Mouse (Mus musculus) hindbrain, embryonic 12.5 days (tissue): Measurements from ENCODE around the gene Lcn9. TPM values are rescaled to one million over a fixed set of nuclear protein-coding genes. Genes with fewer than 3 reads are reported as not detected.
"Not testable (repeated sequence)": the region's sequence is repeated elsewhere in the genome, so short reads cannot be mapped to it uniquely, and the experiment has no call there.

ENCODE experiments used
- ATAC-seq: fragments of 200-750 bp; cut with Nextera tagmentation; 2 replicates; pipeline ENCODE4 v1.8.0; 2017; ENCODE audit warnings: moderate TSS enrichment; ENCODE audit not compliant: low FRiP score
- H3K27ac ChIP-seq: fragments of 300-500 bp; sonication (generic); 2 replicates; pipeline ENCODE4 v1.5.1; 2016; ENCODE audit warnings: mild to moderate bottlenecking
- H3K27me3 ChIP-seq: fragments of 300-500 bp; sonication (generic); 2 replicates; pipeline ENCODE4 v1.6.1; 2016; ENCODE audit warnings: mild to moderate bottlenecking
- H3K36me3 ChIP-seq: fragments of 300-500 bp; sonication (generic); 2 replicates; pipeline ENCODE4 v1.6.1; 2016; ENCODE audit warnings: mild to moderate bottlenecking
- H3K4me1 ChIP-seq: fragments of 300-500 bp; sonication (generic); 2 replicates; pipeline ENCODE4 v1.6.1; 2016
- H3K4me2 ChIP-seq: fragments of 300-500 bp; sonication (generic); replicated peaks from 2 replicates; pipeline ENCODE4 v1.6.1; 2016; ENCODE audit warnings: mild to moderate bottlenecking
- H3K4me3 ChIP-seq: fragments of 300-500 bp; sonication (generic); 2 replicates; pipeline ENCODE4 v1.5.1; 2016; ENCODE audit warnings: mild to moderate bottlenecking
- H3K9ac ChIP-seq: fragments of 300-500 bp; sonication (generic); 2 replicates; pipeline ENCODE4 v1.6.1; 2016; ENCODE audit warnings: mild to moderate bottlenecking, moderate library complexity
- H3K9me3 ChIP-seq: fragments of 300-500 bp; sonication (generic); replicated peaks from 2 replicates; pipeline ENCODE4 v1.6.1; 2016; ENCODE audit warnings: mild to moderate bottlenecking
- WGBS: fragments of 180-500 bp; shearing (Covaris S2); methylation state at CpG from one replicate; pipeline ENCODE4 v1.1.7; 2016; 5-methylcytosine and 5-hydroxymethylcytosine counted together
- polyA plus RNA-seq: library from polyadenylated mRNA; unstranded; fragments of >200 nt; fragmentation: Nextera tagmentation; extraction: Ambion mirVana; gene quantifications from 2 replicates; pipeline ENCODE4 v1.2.1, GENCODE M21; 2016

Lcn9 gene
- polyA plus RNA-seq, 1 experiment from 2014 or later = not detected

DNA sequence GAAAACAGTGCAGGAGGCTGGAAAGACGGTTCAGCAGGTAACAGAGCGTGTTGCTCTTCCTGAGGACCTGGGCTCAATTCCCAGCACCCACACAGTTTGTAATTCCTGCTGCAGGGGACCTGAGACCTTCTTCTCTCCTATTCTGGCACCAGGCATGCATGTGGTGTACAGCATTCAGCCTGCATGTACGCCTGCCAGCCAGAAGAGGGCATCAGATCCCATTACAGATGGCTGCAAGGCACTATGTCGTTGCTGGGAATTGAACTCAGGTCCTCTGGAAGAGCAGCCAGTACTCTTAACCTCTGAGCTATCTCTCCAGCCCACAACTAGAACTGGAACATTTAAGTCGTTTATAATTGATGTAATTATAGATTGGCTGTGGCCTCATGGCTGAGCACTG is 9.6 kb upstream of the Lcn9 start:
- H3K9ac ChIP-seq = no peak overlapping the region
- 80% methylated on average over 5 of the region's 5 CpGs for WGBS
- no peaks in the 10 kb centered on the region for H3K27me3 ChIP-seq
- H3K27ac ChIP-seq = no peak overlapping the region
- no peak for ATAC-seq
- no peaks in the 10 kb centered on the region for H3K36me3 ChIP-seq
- H3K4me3 ChIP-seq = no peak overlapping the region
- no peaks in the 10 kb centered on the region for H3K9me3 ChIP-seq
- no peaks in the 10 kb centered on the region for H3K4me1 ChIP-seq
- no peak overlapping the region for H3K4me2 ChIP-seq

- 70% methylated on average over 1 of the region's 1 CpGs for WGBS
- ATAC-seq, H3K27ac ChIP-seq, H3K36me3 ChIP-seq, H3K27me3 ChIP-seq, H3K4me2 ChIP-seq, H3K9ac ChIP-seq, H3K4me3 ChIP-seq, H3K9me3 ChIP-seq, H3K4me1 ChIP-seq: not testable (repeated sequence)
Observed at GRCm38 (mm10) chr2:25815748-25816147, 7.2 kb upstream of the Lcn9 start, which contains the start of gene Glt6d1. TSS of gene Glt6d1 (minus strand) at chr2:25815848.

DNA sequence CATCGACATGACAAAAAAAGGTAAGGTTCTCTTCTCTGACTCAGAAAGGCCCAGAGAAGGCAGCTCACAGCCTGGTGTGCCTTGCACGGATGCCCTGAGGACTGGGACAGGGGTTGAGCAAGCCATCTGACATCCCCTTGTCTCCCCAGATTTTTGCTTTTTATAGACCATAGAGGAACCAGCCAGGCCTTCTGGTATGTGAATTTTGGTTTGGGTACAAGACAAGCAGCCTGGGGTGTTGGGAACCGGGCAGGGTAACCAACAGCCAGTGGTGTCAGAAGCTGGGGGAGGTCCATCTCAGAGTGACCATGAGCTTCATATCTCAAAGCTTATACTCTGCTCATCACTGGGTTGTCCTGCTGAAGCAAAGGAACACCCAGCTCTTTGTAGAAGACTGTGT is 1.8 kb downstream of the Lcn9 start:
- H3K9ac ChIP-seq = no peak overlapping the region
- 84% methylated on average over 3 of the region's 3 CpGs for WGBS
- H3K4me1 ChIP-seq = no peaks in the 10 kb centered on the region
- no peaks in the 10 kb centered on the region for H3K36me3 ChIP-seq
- no peak for ATAC-seq
- no peak overlapping the region for H3K4me2 ChIP-seq
- H3K4me3 ChIP-seq = no peak overlapping the region
- H3K27me3 ChIP-seq = no peaks in the 10 kb centered on the region
- no peaks in the 10 kb centered on the region for H3K9me3 ChIP-seq
- no peak overlapping the region for H3K27ac ChIP-seq

DNA sequence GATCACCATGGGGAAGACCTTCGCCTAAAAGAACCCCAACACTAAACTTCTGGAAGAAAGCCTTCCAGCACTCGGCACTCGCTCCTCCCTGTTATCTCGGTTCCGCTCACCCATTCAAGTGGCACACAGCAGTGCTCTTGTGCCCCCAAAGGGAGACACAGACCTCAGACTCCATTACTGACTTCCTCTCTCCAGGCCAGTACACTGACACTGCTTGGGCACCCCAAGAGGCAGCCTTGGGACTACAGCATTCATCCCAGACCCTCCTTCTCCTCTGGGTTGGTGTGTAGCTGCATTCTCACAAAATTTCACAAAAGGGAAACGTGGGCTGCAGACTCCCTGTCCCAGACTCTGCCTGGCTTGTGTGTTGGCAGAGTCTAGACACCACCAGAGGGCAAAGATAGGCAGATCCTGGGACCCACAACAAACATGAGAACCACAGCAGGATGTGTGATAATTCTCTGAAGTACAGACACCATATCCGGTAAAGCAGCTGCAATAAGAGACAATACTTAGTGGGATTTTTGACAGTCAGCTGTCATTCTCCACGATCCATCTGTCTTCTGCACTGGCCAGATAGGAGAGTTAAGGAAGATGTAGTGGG is 5.5 kb downstream of the Lcn9 start:
- no peak overlapping the region for H3K27ac ChIP-seq
- ATAC-seq = no peak
- 0 out of 2 replicates have a peak, but pooled peaks cover 1% of the 10 kb centered on the region for H3K27me3 ChIP-seq
- whole genome bisulfite sequencing = 84% methylated on average over 8 of the region's 8 CpGs
- no peaks in the 10 kb centered on the region for H3K4me1 ChIP-seq
- no peaks in the 10 kb centered on the region for H3K9me3 ChIP-seq
- H3K4me3 ChIP-seq = no peak overlapping the region
- H3K4me2 ChIP-seq = no peak overlapping the region
- no peak overlapping the region for H3K9ac ChIP-seq
- no peaks in the 10 kb centered on the region for H3K36me3 ChIP-seq

- Histone ChIP-seq H3K27me3 (0 out of 2 replicates have a peak, but pooled peaks cover 3% of the 10 kb centered on the region), H3K9ac (no peak overlapping the region), H3K4me1 (no peaks in the 10 kb centered on the region), H3K27ac (no peak overlapping the region), H3K4me2 (no peak overlapping the region), H3K36me3 (no peaks in the 10 kb centered on the region), H3K4me3 (no peak overlapping the region), H3K9me3 (no peaks in the 10 kb centered on the region)
- no peak for ATAC-seq
- 93% methylated on average over 3 of the region's 3 CpGs for WGBS
Observed at GRCm38 (mm10) chr2:25830786-25831185, 7.8 kb downstream of the Lcn9 start.

- no peak overlapping the region for H3K9ac ChIP-seq
- no peak overlapping the region for H3K27ac ChIP-seq
- H3K9me3 ChIP-seq = no peaks in the 10 kb centered on the region
- H3K4me3 ChIP-seq = no peak overlapping the region
- 0 out of 2 replicates have a peak, but pooled peaks cover 3% of the 10 kb centered on the region for H3K27me3 ChIP-seq
- no peak overlapping the region for H3K4me2 ChIP-seq
- 47% methylated on average over 5 of the region's 5 CpGs for WGBS
- peak; percentile 61; the same call in 1 of the 2 replicates for ATAC-seq
- H3K4me1 ChIP-seq = no peaks in the 10 kb centered on the region; the same call in 1 of the 2 replicates
- no peaks in the 10 kb centered on the region for H3K36me3 ChIP-seq
Observed at GRCm38 (mm10) chr2:25836291-25836690, 13.3 kb downstream of the Lcn9 start.

DNA sequence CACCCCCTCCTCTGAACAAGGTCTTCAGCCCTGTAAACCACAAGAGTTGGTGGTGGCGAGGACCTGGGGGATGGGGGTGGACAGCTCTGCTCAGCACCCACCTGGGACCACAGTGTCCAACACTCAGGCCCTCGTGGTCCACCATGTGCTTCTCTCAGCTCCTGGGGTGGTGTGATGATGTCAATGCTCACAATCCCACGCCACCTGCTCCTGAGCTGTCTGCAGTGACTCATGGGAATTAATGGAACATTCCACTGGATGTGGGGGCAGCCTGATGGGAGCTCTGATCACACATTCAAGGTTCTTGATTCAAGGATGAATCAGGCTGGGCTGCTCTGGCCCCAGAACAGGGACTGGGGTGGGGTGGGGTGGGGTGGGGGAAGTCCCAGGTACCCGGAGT is 19.2 kb downstream of the Lcn9 start:
- 75% methylated on average over 4 of the region's 4 CpGs for WGBS
- no peak overlapping the region for H3K27ac ChIP-seq
- no peak overlapping the region for H3K4me2 ChIP-seq
- ATAC-seq = no peak
- H3K9me3 ChIP-seq = no peaks in the 10 kb centered on the region
- no peaks in the 10 kb centered on the region for H3K27me3 ChIP-seq
- no peak overlapping the region for H3K4me3 ChIP-seq
- no peaks in the 10 kb centered on the region for H3K36me3 ChIP-seq
- no peaks in the 10 kb centered on the region; the same call in 1 of the 2 replicates for H3K4me1 ChIP-seq
- no peak overlapping the region for H3K9ac ChIP-seq

DNA sequence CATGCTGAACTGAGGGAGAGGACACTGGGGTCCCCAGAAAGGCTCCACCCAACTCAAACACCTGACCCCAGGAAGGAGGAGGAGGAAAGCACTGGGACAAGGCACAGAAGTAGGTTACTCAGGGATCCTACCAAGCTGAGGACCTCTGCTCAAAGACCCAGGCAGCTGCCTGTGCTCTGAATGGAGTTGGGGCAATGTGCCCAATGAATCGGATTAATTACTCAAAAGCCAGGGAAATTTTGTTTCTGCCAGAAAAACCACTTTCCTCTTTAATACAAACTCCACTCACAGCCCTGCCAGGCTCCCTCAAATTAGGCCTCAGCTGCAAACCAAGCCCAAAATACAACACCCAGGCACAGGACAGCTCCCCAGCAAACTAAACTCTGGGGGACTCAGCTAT is 19.8 kb downstream of the Lcn9 start:
- H3K27me3 ChIP-seq = no peaks in the 10 kb centered on the region

GRCm38 (mm10) chr2:25844097-25844496 is 21.1 kb downstream of the Lcn9 start:
- Histone ChIP-seq H3K36me3 (no peaks in the 10 kb centered on the region), H3K4me2 (no peak overlapping the region), H3K4me3 (no peak overlapping the region), H3K9ac (no peak overlapping the region), H3K27me3 (no peaks in the 10 kb centered on the region), H3K9me3 (no peaks in the 10 kb centered on the region), H3K27ac (no peak overlapping the region), H3K4me1 (no peaks in the 10 kb centered on the region; the same call in 1 of the 2 replicates)
- 92% methylated on average over 3 of the region's 3 CpGs for WGBS
- ATAC-seq = no peak

More for the DNA sequence above, 19.8 kb downstream of the Lcn9 start:
- no peaks in the 10 kb centered on the region for H3K36me3 ChIP-seq
- H3K4me1 ChIP-seq = no peaks in the 10 kb centered on the region; the same call in 1 of the 2 replicates
- no peak overlapping the region for H3K27ac ChIP-seq
- ATAC-seq = no peak
- no peaks in the 10 kb centered on the region for H3K9me3 ChIP-seq
- H3K4me2 ChIP-seq = no peak overlapping the region
- WGBS = 71% methylated on average over 1 of the region's 1 CpGs
- H3K4me3 ChIP-seq = no peak overlapping the region
- H3K9ac ChIP-seq = no peak overlapping the region

DNA sequence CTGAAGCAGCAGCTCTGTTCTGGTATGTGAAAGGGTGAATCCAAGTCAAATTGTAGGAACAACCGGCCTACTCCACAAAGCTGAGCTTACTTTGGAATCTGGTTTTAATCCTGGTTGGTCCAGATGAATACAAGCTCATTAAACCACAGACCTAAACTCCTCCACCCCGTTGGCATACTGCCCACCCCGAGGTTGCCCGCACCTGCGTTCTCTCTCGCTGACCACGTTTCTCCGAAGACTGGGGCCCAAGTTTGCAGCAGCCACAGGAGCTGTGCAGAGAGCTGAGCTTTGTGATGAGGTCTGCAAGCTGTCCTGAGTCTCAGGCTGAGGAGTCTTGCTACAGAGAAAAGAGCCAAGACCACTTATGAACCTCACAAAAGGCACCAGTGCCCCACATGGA is 23.6 kb downstream of the Lcn9 start:
- H3K4me3 ChIP-seq = no peak overlapping the region
- no peak overlapping the region for H3K4me2 ChIP-seq
- no peaks in the 10 kb centered on the region for H3K27me3 ChIP-seq
- no peak overlapping the region for H3K9ac ChIP-seq
- no peak overlapping the region for H3K27ac ChIP-seq
- 87% methylated on average over 8 of the region's 8 CpGs for WGBS
- H3K36me3 ChIP-seq = no peaks in the 10 kb centered on the region
- no peaks in the 10 kb centered on the region for H3K4me1 ChIP-seq
- no peak for ATAC-seq
- no peaks in the 10 kb centered on the region for H3K9me3 ChIP-seq

GRCm38 (mm10) chr2:25847226-25847625 is 24.3 kb downstream of the Lcn9 start, which contains the start of gene Sohlh1:
TSS of gene Sohlh1 (minus strand) at chr2:25847248.
- H3K4me2 ChIP-seq = no peak within 1 kb of the TSS
- no peak for ATAC-seq
- WGBS = 87% methylated on average over 16 of the region's 16 CpGs

GRCm38 (mm10) chr2:25850330-25850729 is 27.4 kb downstream of the Lcn9 start:
- ATAC-seq = no peak
- Histone ChIP-seq H3K4me3 (no peak overlapping the region), H3K4me1 (no peaks in the 10 kb centered on the region), H3K9ac (no peak overlapping the region), H3K9me3 (no peaks in the 10 kb centered on the region), H3K27ac (no peak overlapping the region), H3K27me3 (no peaks in the 10 kb centered on the region), H3K36me3 (no peaks in the 10 kb centered on the region), H3K4me2 (no peak overlapping the region)
- WGBS = 11% methylated on average over 4 of the region's 4 CpGs

More at GRCm38 (mm10) chr2:25847226-25847625, 24.3 kb downstream of the Lcn9 start, which contains the start of gene Sohlh1:
- Histone ChIP-seq H3K27me3 (no peaks in the 10 kb centered on the region), H3K9me3 (no peaks in the 10 kb centered on the region), H3K27ac (no peak within 1 kb of the TSS), H3K36me3 (no peaks in the 10 kb centered on the region), H3K4me1 (no peaks in the 10 kb centered on the region), H3K4me3 (no peak within 1 kb of the TSS), H3K9ac (no peak within 1 kb of the TSS)

GRCm38 (mm10) chr2:25852626-25853025 is 29.7 kb downstream of the Lcn9 start:
- Histone ChIP-seq H3K27me3 (no peaks in the 10 kb centered on the region), H3K9ac (no peak overlapping the region), H3K4me3 (no peak overlapping the region), H3K27ac (no peak overlapping the region), H3K4me2 (no peak overlapping the region), H3K9me3 (no peaks in the 10 kb centered on the region), H3K4me1 (no peaks in the 10 kb centered on the region), H3K36me3 (no peaks in the 10 kb centered on the region)
- WGBS = 62% methylated on average over 3 of the region's 3 CpGs
- ATAC-seq = no peak
